8 mouse cellular contexts compared by ENCODE assay signal in the genomic region with DNA sequence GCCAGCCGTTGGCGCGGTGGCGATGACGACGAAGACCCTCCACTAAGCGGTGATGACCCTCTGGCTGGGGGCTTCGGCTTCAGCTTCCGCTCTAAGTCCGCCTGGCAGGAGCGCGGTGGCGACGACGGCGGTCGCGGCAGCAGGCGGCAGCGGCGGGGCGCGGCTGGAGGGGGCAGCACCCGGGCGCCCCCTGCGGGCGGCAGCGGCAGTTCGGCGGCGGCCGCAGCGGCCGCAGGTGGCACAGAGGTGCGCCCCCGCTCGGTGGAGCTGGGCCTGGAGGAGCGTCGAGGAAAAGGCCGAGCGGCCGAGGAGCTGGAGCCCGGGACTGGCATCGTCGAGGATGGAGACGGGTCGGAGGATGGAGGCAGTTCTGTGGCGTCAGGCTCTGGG. TPM values are rescaled to one million over a fixed set of nuclear protein-coding genes. Genes with fewer than 3 reads are reported as not detected.
DNase-seq lines count a peak whose midpoint lies in the region; ATAC-seq lines count a peak whose summit lies in the region.

No protein-coding gene starts in this region.

- H3K4me3 ChIP-seq in forebrain, embryonic 14.5 days (ENCODE audit: low read depth, low read length), result peak overlapping the region; percentile 80
- peak overlapping the region; percentile 82 for H3K4me3 ChIP-seq in hindbrain, embryonic 15.5 days
- H3K4me3 ChIP-seq in limb, embryonic 13.5 days, result peak overlapping the region; percentile 76
- H3K4me3 ChIP-seq in midbrain, embryonic 12.5 days, result peak overlapping the region; percentile 76
- peak overlapping the region; percentile 69 for H3K4me3 ChIP-seq in stomach, embryonic 16.5 days (replicated peaks; ENCODE audit: low read length)

- H3K27me3 ChIP-seq in forebrain, embryonic 14.5 days (replicated peaks; ENCODE audit: control insufficient read depth, insufficient read depth, low read length), result peaks cover 39% of the 10 kb centered on the region
- H3K27me3 ChIP-seq in hindbrain, embryonic 15.5 days, result peaks cover 2% of the 10 kb centered on the region
- H3K27me3 ChIP-seq in limb, embryonic 13.5 days, result peaks cover 65% of the 10 kb centered on the region
- peaks cover 60% of the 10 kb centered on the region for H3K27me3 ChIP-seq in midbrain, embryonic 12.5 days
- peaks cover 51% of the 10 kb centered on the region for H3K27me3 ChIP-seq in stomach, embryonic 16.5 days (ENCODE audit: control insufficient read depth, insufficient read depth, low read length)

- no peak for ATAC-seq in CD4-positive, CD25-positive, alpha-beta regulatory T cell, adult 4 months
- no peak for ATAC-seq in forebrain, embryonic 14.5 days
- no peak for ATAC-seq in hindbrain, embryonic 15.5 days (ENCODE audit: low FRiP score, low read depth)
- ATAC-seq in limb, embryonic 13.5 days (ENCODE audit: low FRiP score, low read depth), result no peak
- no peak for ATAC-seq in midbrain, embryonic 12.5 days (ENCODE audit: low FRiP score, low read depth)
- ATAC-seq in stomach, embryonic 16.5 days (ENCODE audit: insufficient read depth, low FRiP score), result no peak

- H3K9me3 ChIP-seq in forebrain, embryonic 14.5 days (replicated peaks; ENCODE audit: control insufficient read depth, low read length), result no peaks in the 10 kb centered on the region
- H3K9me3 ChIP-seq in hindbrain, embryonic 15.5 days, result no peaks in the 10 kb centered on the region
- H3K9me3 ChIP-seq in limb, embryonic 13.5 days, result no peaks in the 10 kb centered on the region
- no peaks in the 10 kb centered on the region for H3K9me3 ChIP-seq in midbrain, embryonic 12.5 days
- no peaks in the 10 kb centered on the region for H3K9me3 ChIP-seq in stomach, embryonic 16.5 days (replicated peaks; ENCODE audit: control insufficient read depth, low read length)

- peak overlapping the region; percentile 84 for H3K9ac ChIP-seq in forebrain, embryonic 14.5 days (ENCODE audit: low read length)
- H3K9ac ChIP-seq in hindbrain, embryonic 15.5 days, result peak overlapping the region; percentile 92
- H3K9ac ChIP-seq in limb, embryonic 13.5 days, result peak overlapping the region; percentile 84
- H3K9ac ChIP-seq in midbrain, embryonic 12.5 days (replicated peaks), result peak overlapping the region; percentile 86
- peak overlapping the region; percentile 83 for H3K9ac ChIP-seq in stomach, embryonic 16.5 days (ENCODE audit: low read length)

- H3K4me1 ChIP-seq in forebrain, embryonic 14.5 days (ENCODE audit: control insufficient read depth, insufficient read depth, low read length), result peaks cover 34% of the 10 kb centered on the region
- peaks cover 77% of the 10 kb centered on the region for H3K4me1 ChIP-seq in hindbrain, embryonic 15.5 days (replicated peaks)
- H3K4me1 ChIP-seq in limb, embryonic 13.5 days, result peaks cover 42% of the 10 kb centered on the region
- H3K4me1 ChIP-seq in midbrain, embryonic 12.5 days, result peaks cover 46% of the 10 kb centered on the region
- peaks cover 7% of the 10 kb centered on the region; the same call in 1 of the 2 replicates for H3K4me1 ChIP-seq in stomach, embryonic 16.5 days (ENCODE audit: control insufficient read depth, insufficient read depth, low read length)

- H3K36me3 ChIP-seq in forebrain, embryonic 14.5 days (ENCODE audit: control insufficient read depth, insufficient read depth, low read length), result no peaks in the 10 kb centered on the region
- no peaks in the 10 kb centered on the region for H3K36me3 ChIP-seq in hindbrain, embryonic 15.5 days
- no peaks in the 10 kb centered on the region for H3K36me3 ChIP-seq in limb, embryonic 13.5 days
- H3K36me3 ChIP-seq in midbrain, embryonic 12.5 days, result no peaks in the 10 kb centered on the region
- H3K36me3 ChIP-seq in stomach, embryonic 16.5 days (ENCODE audit: control insufficient read depth, insufficient read depth, low read length), result no peaks in the 10 kb centered on the region

- no peak overlapping the region for H3K27ac ChIP-seq in forebrain, embryonic 14.5 days (ENCODE audit: low read depth, low read length)
- H3K27ac ChIP-seq in hindbrain, embryonic 15.5 days (replicated peaks), result peak overlapping the region; percentile 89
- H3K27ac ChIP-seq in limb, embryonic 13.5 days, result no peak overlapping the region
- H3K27ac ChIP-seq in midbrain, embryonic 12.5 days (replicated peaks), result no peak overlapping the region
- peak overlapping the region; percentile 76; the same call in 1 of the 2 replicates for H3K27ac ChIP-seq in stomach, embryonic 16.5 days (ENCODE audit: low read length)

- peak overlapping the region; percentile 90 for H3K4me2 ChIP-seq in forebrain, embryonic 14.5 days (ENCODE audit: low read length)
- H3K4me2 ChIP-seq in hindbrain, embryonic 15.5 days, result peak overlapping the region; percentile 70
- peak overlapping the region; percentile 94 for H3K4me2 ChIP-seq in limb, embryonic 13.5 days (replicated peaks)
- H3K4me2 ChIP-seq in midbrain, embryonic 12.5 days (replicated peaks), result peak overlapping the region; percentile 94
- H3K4me2 ChIP-seq in stomach, embryonic 16.5 days (ENCODE audit: low read depth, low read length), result peak overlapping the region; percentile 96

- 3% methylated on average over 43 of the region's 48 CpGs for WGBS in forebrain, embryonic 14.5 days
- WGBS in hindbrain, embryonic 15.5 days, result 3% methylated on average over 39 of the region's 48 CpGs
- 4% methylated on average over 44 of the region's 48 CpGs for WGBS in limb, embryonic 13.5 days
- WGBS in midbrain, embryonic 12.5 days, result 4% methylated on average over 48 of the region's 48 CpGs
- WGBS in stomach, embryonic 16.5 days, result 3% methylated on average over 46 of the region's 48 CpGs

- DNase-seq in CD4-positive, CD25-positive, alpha-beta regulatory T cell, adult 2 months (ENCODE audit: low read depth, low spot score), result peak; percentile 47
- peak; percentile 67 for DNase-seq in brain, adult 2 months (ENCODE audit: low read depth, low spot score)
- peak; percentile 39 for DNase-seq in forebrain, embryonic 14.5 days (ENCODE audit: low spot score)

RNA-seq across cellular contexts. Expression of gene Adcy5, which starts 1.6 kb away (rescaled TPM):
- under 1 TPM; 0.08 to 0.14 TPM for polyA plus RNA-seq in CD4-positive, CD25-positive, alpha-beta regulatory T cell, adult 4 months (2017; shearing (Covaris generic))
- 4.4 and 5.4 TPM in 2 replicates for polyA plus RNA-seq in forebrain, embryonic 14.5 days (2014; fragmentation: Nextera tagmentation; extraction: Ambion mirVana)
- polyA plus RNA-seq in hindbrain, embryonic 15.5 days (2015; fragmentation: Nextera tagmentation; extraction: Ambion mirVana), result 7.1 and 7.6 TPM in 2 replicates
- 2.3 and 2.6 TPM in 2 replicates for polyA plus RNA-seq in limb, embryonic 13.5 days (2015; fragmentation: Nextera tagmentation; extraction: Ambion mirVana)
- polyA plus RNA-seq in midbrain, embryonic 12.5 days (2016; fragmentation: Nextera tagmentation; extraction: Ambion mirVana), result 3.2 and 3.6 TPM in 2 replicates
- polyA plus RNA-seq in stomach, embryonic 16.5 days (2015; fragmentation: Nextera tagmentation; extraction: Ambion mirVana), result 3.0 TPM in 2 replicates

Comparison
In these comparisons a context has a peak if more than half of its experiments do, and no peak if none do; other contexts are left out.
1. H3K27ac ChIP-seq: peak in hindbrain, embryonic 15.5 days (single experiment) and stomach, embryonic 16.5 days (single experiment); none in forebrain, embryonic 14.5 days (single experiment), limb, embryonic 13.5 days (single experiment) and midbrain, embryonic 12.5 days (single experiment).
2. Peak in every context shown above with its lines, with median percentiles within 50 percentile points of each other: DNase-seq, H3K4me2 ChIP-seq, H3K4me3 ChIP-seq and H3K9ac ChIP-seq.